Comparison of ENCODE assay signal across 8 mouse cellular contexts in genomic region chr9:119033111-119033921, GRCm38 (mm10). TPM values are rescaled to one million over a fixed set of nuclear protein-coding genes. Genes with fewer than 3 reads are reported as not detected.
DNase-seq lines count a peak whose midpoint lies in the region; ATAC-seq lines count a peak whose summit lies in the region.

No protein-coding gene starts in this region.

- DNase-seq in right cerebral cortex, adult 18-20 months = peak; percentile 69
- DNase-seq in right cerebral cortex, postnatal 4 days = no peak
- peak; percentile 30 for DNase-seq in hindbrain, embryonic 11.5 days (ENCODE audit: low spot score)
- DNase-seq in telencephalon, adult 2 months (ENCODE audit: low read depth, low spot score) = peak; percentile 84
- DNase-seq in adrenal gland, adult (ENCODE audit: inconsistent age in 2 of 2, low spot score in 1 of 2) = no peak
- no peak for DNase-seq in urinary bladder, postnatal 4 days (ENCODE audit: low spot score in 2 of 2)
- DNase-seq in kidney, postnatal 14 days = no peak

- H3K4me3 ChIP-seq in hindbrain, embryonic 11.5 days (ENCODE audit: low read depth, low read length) = no peak overlapping the region
- no peak overlapping the region for H3K4me3 ChIP-seq in limb, embryonic 15.5 days

- no peaks in the 10 kb centered on the region for H3K36me3 ChIP-seq in hindbrain, embryonic 11.5 days (ENCODE audit: control insufficient read depth, insufficient read depth, low read length)
- peaks cover 25% of the 10 kb centered on the region for H3K36me3 ChIP-seq in limb, embryonic 15.5 days

- peak; percentile 36 for ATAC-seq in hindbrain, embryonic 11.5 days (ENCODE audit: low FRiP score)
- ATAC-seq in limb, embryonic 15.5 days (ENCODE audit: insufficient number of reproducible peaks, low FRiP score, low TSS enrichment, low read depth) = no peak

- H3K9me3 ChIP-seq in hindbrain, embryonic 11.5 days (ENCODE audit: control insufficient read depth, low read length) = no peaks in the 10 kb centered on the region
- no peaks in the 10 kb centered on the region for H3K9me3 ChIP-seq in limb, embryonic 15.5 days

- H3K4me1 ChIP-seq in hindbrain, embryonic 11.5 days (replicated peaks; ENCODE audit: control insufficient read depth, insufficient read depth, low read length) = 0 out of 2 replicates have a peak, but pooled peaks cover 7% of the 10 kb centered on the region
- peaks cover 71% of the 10 kb centered on the region for H3K4me1 ChIP-seq in limb, embryonic 15.5 days

- 70% methylated on average over 19 of the region's 19 CpGs for WGBS in hindbrain, embryonic 11.5 days
- 71% methylated on average over 19 of the region's 19 CpGs for WGBS in limb, embryonic 15.5 days

- H3K27ac ChIP-seq in hindbrain, embryonic 11.5 days (ENCODE audit: low read depth, low read length) = no peak overlapping the region
- peak overlapping the region; percentile 80 for H3K27ac ChIP-seq in limb, embryonic 15.5 days

- H3K4me2 ChIP-seq in hindbrain, embryonic 11.5 days (replicated peaks; ENCODE audit: low read depth, low read length) = no peak overlapping the region
- H3K4me2 ChIP-seq in limb, embryonic 15.5 days = no peak overlapping the region

- H3K27me3 ChIP-seq in hindbrain, embryonic 11.5 days (ENCODE audit: control insufficient read depth, insufficient read depth, low read length) = no peaks in the 10 kb centered on the region
- H3K27me3 ChIP-seq in limb, embryonic 15.5 days = no peaks in the 10 kb centered on the region

- no peak overlapping the region for H3K9ac ChIP-seq in hindbrain, embryonic 11.5 days (ENCODE audit: low read depth, low read length)
- no peak overlapping the region for H3K9ac ChIP-seq in limb, embryonic 15.5 days

RNA-seq across cellular contexts. Expression of gene Vill, which starts 19.3 kb away (rescaled TPM):
- polyA plus RNA-seq in hindbrain, embryonic 11.5 days (2014; fragmentation: Nextera tagmentation; extraction: Ambion mirVana) = 7.5 and 8.8 TPM in 2 replicates
- polyA plus RNA-seq in limb, embryonic 15.5 days (2015; fragmentation: Nextera tagmentation; extraction: Ambion mirVana) = 19.0 and 19.7 TPM in 2 replicates

RNA-seq across cellular contexts. Expression of gene Plcd1, which starts 60.0 kb away (rescaled TPM):
- polyA plus RNA-seq in hindbrain, embryonic 11.5 days (2014; fragmentation: Nextera tagmentation; extraction: Ambion mirVana) = 27.7 and 28.8 TPM in 2 replicates
- 55.5 and 57.7 TPM in 2 replicates for polyA plus RNA-seq in limb, embryonic 15.5 days (2015; fragmentation: Nextera tagmentation; extraction: Ambion mirVana)

Comparison
In these comparisons a context has a peak if more than half of its experiments do, and no peak if none do; other contexts are left out.
1. DNase-seq: peak in right cerebral cortex, adult 18-20 months (single experiment), hindbrain, embryonic 11.5 days (single experiment) and telencephalon, adult 2 months (single experiment); none in right cerebral cortex, postnatal 4 days (single experiment), adrenal gland, adult (0 of 2), urinary bladder, postnatal 4 days (0 of 2) and kidney, postnatal 14 days (single experiment).